Mouse (Mus musculus): ENCODE results near the gene Olfr659. TPM values are rescaled to one million over a fixed set of nuclear protein-coding genes. Genes with fewer than 3 reads are reported as not detected.

The Olfr659 gene
- polyA plus RNA-seq (2016; fragmentation: Nextera tagmentation; extraction: Ambion mirVana), result not detected in 2 replicates

- WGBS, result 89% methylated on average over 3 of the region's 3 CpGs
- H3K9ac ChIP-seq, result no peak within 1 kb of the TSS
Observed at GRCm38 (mm10) chr7:104666453-104666852, at the start of gene Olfr659. Gene Olfr659, plus strand, starts transcription at chr7:104666753.

GRCm38 (mm10) chr7:104624494-104624893, 42.1 kb upstream of the Olfr659 start, which contains the start of gene Olfr657:
Gene Olfr657, plus strand, starts transcription at chr7:104624794.
- H3K4me1 ChIP-seq, result no peaks in the 10 kb centered on the region
- H3K27ac ChIP-seq, result no peak within 1 kb of the TSS
- ATAC-seq (ENCODE audit: low FRiP score), result no peak

More at GRCm38 (mm10) chr7:104666453-104666852, at the start of gene Olfr659:
- Histone ChIP-seq H3K4me3 (replicated peaks) (no peak within 1 kb of the TSS), H3K36me3 (replicated peaks) (no peaks in the 10 kb centered on the region), H3K4me1 (no peaks in the 10 kb centered on the region), H3K27me3 (no peaks in the 10 kb centered on the region), H3K9me3 (no peaks in the 10 kb centered on the region), H3K4me2 (no peak within 1 kb of the TSS), H3K27ac (no peak within 1 kb of the TSS)
- ATAC-seq (ENCODE audit: low FRiP score), result no peak

GRCm38 (mm10) chr7:104646841-104647482, 19.6 kb upstream of the Olfr659 start, which contains the start of gene Olfr658:
Gene Olfr658, minus strand, starts transcription at chr7:104647305.
- Histone ChIP-seq H3K4me3 (replicated peaks) (peak within 1 kb of the TSS; percentile 34), H3K9ac (no peak within 1 kb of the TSS), H3K27ac (no peak within 1 kb of the TSS), H3K27me3 (no peaks in the 10 kb centered on the region), H3K9me3 (no peaks in the 10 kb centered on the region), H3K4me1 (no peaks in the 10 kb centered on the region), H3K36me3 (replicated peaks) (no peaks in the 10 kb centered on the region), H3K4me2 (peak within 1 kb of the TSS; percentile 55)
- peak; percentile 94 for ATAC-seq (ENCODE audit: low FRiP score)
- WGBS, result 20% methylated on average over 20 of the region's 22 CpGs

More at GRCm38 (mm10) chr7:104624494-104624893, 42.1 kb upstream of the Olfr659 start, which contains the start of gene Olfr657:
- no peak within 1 kb of the TSS for H3K4me3 ChIP-seq (replicated peaks)
- no peaks in the 10 kb centered on the region for H3K27me3 ChIP-seq
- H3K36me3 ChIP-seq (replicated peaks), result no peaks in the 10 kb centered on the region
- no peak within 1 kb of the TSS for H3K9ac ChIP-seq
- no peaks in the 10 kb centered on the region for H3K9me3 ChIP-seq
- H3K4me2 ChIP-seq, result no peak within 1 kb of the TSS

GRCm38 (mm10) chr7:104686201-104686600, 19.6 kb downstream of the Olfr659 start, which contains the start of gene Olfr661:
Gene Olfr661, plus strand, starts transcription at chr7:104686501.
- ATAC-seq (ENCODE audit: low FRiP score), result no peak
- 83% methylated on average over 2 of the region's 2 CpGs for WGBS
- Histone ChIP-seq H3K4me2 (no peak within 1 kb of the TSS), H3K36me3 (replicated peaks) (no peaks in the 10 kb centered on the region), H3K9ac (no peak within 1 kb of the TSS), H3K4me1 (no peaks in the 10 kb centered on the region), H3K27ac (no peak within 1 kb of the TSS), H3K4me3 (replicated peaks) (no peak within 1 kb of the TSS), H3K9me3 (no peaks in the 10 kb centered on the region), H3K27me3 (no peaks in the 10 kb centered on the region)

Other genes starting within 250 kb of the Olfr659 start
- 0.40 and 0.52 TPM in 2 replicates for gene Trim30a, start 201.6 kb upstream of the Olfr659 start, polyA plus RNA-seq (2016; fragmentation: Nextera tagmentation; extraction: Ambion mirVana)
- gene Trim30d, start 158.9 kb upstream of the Olfr659 start, polyA plus RNA-seq (2016; fragmentation: Nextera tagmentation; extraction: Ambion mirVana), result 0.05 and 0.29 TPM in 2 replicates
- gene Olfr651, start 116.6 kb upstream of the Olfr659 start, polyA plus RNA-seq (2016; fragmentation: Nextera tagmentation; extraction: Ambion mirVana), result not detected in 2 replicates
- gene Olfr652, start 105.9 kb upstream of the Olfr659 start, polyA plus RNA-seq (2016; fragmentation: Nextera tagmentation; extraction: Ambion mirVana), result not detected in 2 replicates
- gene Olfr653, start 89.4 kb upstream of the Olfr659 start, polyA plus RNA-seq (2016; fragmentation: Nextera tagmentation; extraction: Ambion mirVana), result not detected in 2 replicates
- gene Olfr654, start 79.7 kb upstream of the Olfr659 start, polyA plus RNA-seq (2016; fragmentation: Nextera tagmentation; extraction: Ambion mirVana), result not detected in 2 replicates
- not detected in 2 replicates for gene Olfr655, start 65.0 kb upstream of the Olfr659 start, polyA plus RNA-seq (2016; fragmentation: Nextera tagmentation; extraction: Ambion mirVana)
- gene Olfr656, start 52.8 kb upstream of the Olfr659 start, polyA plus RNA-seq (2016; fragmentation: Nextera tagmentation; extraction: Ambion mirVana), result not detected in 2 replicates
- gene Olfr657, start 42.0 kb upstream of the Olfr659 start, polyA plus RNA-seq (2016; fragmentation: Nextera tagmentation; extraction: Ambion mirVana), result not detected in 2 replicates
- gene Olfr658, start 19.4 kb upstream of the Olfr659 start, polyA plus RNA-seq (2016; fragmentation: Nextera tagmentation; extraction: Ambion mirVana), result 0.06 TPM in 1 of 2 replicates, not detected in the other
- gene Olfr661, start 19.7 kb downstream of the Olfr659 start, polyA plus RNA-seq (2016; fragmentation: Nextera tagmentation; extraction: Ambion mirVana), result not detected in 2 replicates
- not detected in 2 replicates for gene Usp17le, start 110.7 kb downstream of the Olfr659 start, polyA plus RNA-seq (2016; fragmentation: Nextera tagmentation; extraction: Ambion mirVana)
- gene Usp17lb, start 175.8 kb downstream of the Olfr659 start, polyA plus RNA-seq (2016; fragmentation: Nextera tagmentation; extraction: Ambion mirVana), result not detected in 2 replicates
- gene Usp17la, start 190.3 kb downstream of the Olfr659 start, polyA plus RNA-seq (2016; fragmentation: Nextera tagmentation; extraction: Ambion mirVana), result not detected in 2 replicates
- not detected in 2 replicates for gene Olfr665, start 211.3 kb downstream of the Olfr659 start, polyA plus RNA-seq (2016; fragmentation: Nextera tagmentation; extraction: Ambion mirVana)
- gene Olfr666, start 229.2 kb downstream of the Olfr659 start, polyA plus RNA-seq (2016; fragmentation: Nextera tagmentation; extraction: Ambion mirVana), result 0.27 TPM in 1 of 2 replicates, not detected in the other